Mouse (Mus musculus): ENCODE measurements at regions not wholly inside any gene's neighbourhood (a gene's known extent, or its start where the extent isn't known, plus 50 kb on each side); places are given as distances from the start of the nearest gene placed in this dataset.

DNA sequence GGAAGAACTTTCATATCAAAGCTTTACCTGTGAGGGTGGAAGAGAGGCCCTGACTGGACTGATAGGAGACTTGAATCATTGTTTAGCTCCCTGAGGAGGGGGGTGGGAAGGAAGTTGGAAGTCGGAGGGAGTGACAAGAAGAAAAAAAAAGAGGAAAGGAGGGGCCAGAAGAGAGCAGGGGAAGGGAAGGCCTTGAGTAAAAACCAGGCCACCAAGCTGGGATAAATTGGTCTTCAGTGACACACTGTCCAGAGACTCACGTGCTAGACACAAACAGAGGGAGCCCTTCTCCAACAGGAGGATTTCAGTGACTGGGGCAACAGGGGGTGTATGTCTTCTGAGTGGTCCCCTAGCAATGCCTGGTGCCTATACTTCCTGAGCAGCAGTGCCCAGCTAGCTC lies 172.9 kb downstream of the Dact1 start:
- DNase-seq: no peak

DNA sequence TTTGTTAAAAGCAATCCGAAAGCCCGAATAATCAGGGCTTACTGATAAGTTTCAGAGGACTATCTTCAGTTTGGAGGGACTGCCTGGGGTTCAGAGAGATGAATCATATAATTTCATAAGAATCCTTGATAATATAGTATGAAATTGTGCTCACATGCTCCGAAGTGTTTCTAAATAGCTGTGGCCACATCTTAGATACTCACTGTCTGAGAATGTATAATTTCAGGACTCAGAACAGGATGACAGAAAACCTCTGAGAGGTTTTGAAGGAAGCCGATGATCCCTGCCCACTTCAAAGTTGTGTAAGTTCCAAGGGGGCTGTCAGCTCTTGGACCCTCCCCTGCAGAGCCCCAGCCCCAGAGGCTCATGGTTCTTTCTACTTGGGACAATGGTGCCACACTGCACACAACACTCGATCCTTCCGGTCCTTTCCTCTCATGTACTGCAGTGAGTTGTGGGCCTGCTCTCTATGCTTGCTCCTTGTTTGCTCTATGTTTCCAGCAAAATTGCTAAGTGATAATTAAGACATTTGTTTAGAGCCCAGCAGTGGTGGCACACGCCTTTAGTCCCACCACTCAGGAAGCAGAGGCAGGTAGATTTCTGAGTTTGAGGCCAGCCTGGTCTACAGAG lies 174.0 kb downstream of the Dact1 start:
- no peak for DNase-seq

DNA sequence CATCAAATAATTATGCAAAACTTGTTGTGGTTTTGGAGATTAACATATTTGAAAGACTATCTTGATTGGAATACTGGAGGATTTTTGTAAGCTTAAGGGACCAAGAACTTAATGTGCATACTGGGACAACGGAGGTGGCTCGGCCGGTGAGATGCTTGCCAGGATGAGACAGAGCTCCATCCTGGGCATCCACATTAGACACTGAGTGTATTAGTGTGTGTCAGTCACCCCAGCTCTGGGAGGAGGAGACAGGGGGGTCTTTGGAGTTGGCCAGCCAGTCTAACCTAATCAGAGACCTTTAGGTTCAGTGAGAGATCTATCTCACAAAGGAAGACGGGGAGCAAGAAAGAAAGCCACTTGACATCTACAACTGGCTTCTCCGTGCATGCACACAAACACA lies 174.6 kb downstream of the Dact1 start:
- no peak for DNase-seq

DNA sequence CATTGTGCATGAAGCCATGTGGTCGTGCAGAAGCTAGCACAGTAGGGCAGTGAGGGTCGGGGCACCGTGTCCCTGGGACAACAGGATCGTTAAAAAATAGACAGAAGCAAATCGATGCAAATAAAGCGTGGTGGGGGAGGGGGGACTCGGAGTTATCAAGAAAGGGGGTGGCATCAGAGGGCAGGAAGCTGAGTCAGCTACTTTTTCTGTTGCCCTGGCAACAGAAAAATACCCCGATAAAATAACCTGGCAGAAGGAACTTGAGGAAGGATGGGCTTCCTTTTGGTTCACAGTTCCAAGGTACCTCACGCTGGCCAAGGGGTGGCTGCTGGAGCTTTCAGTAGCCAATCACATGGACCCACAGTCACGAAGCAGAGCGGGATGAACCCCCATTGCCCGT lies 176.4 kb downstream of the Dact1 start:
- DNase-seq: no peak

DNA sequence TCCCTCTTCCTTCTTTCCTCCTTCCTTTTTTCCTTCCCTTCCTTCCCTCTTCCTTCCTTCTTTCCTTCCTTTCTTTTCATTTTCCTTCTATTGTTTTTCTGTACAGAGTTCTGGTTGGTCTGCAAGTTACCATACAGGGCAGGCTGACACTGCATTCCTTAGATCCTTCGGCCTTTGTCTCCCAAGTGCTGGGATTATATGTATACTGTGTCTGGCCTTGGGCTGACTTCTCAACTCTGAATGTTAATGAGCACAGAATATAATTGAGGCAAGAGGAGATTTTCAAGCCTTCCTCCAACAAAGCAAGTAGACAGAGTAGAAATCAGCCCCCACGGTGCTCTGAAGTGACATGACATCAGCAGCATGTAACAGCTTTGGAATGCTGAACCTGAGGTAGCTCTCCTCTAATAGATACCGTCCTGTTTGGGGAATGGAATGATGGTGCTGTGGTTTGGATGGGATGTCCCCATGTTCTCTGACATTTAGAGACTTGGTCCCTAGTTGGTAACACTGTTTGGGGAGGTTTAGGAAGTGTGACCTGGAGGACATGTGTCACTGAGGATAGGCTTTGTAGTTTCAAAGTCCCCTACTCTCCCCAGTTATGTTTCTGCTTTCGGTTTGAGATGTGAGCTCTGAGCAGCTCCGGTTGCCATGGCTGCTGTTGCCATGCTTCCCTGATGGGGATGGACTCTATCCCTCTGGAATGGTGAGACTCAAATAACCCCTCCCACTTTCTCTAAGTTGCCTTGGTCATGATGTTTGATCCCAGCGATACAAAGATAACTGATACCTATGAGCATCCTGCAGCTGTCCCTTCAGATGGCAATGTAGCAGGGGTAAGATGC lies 178.1 kb downstream of the Dact1 start:
- DNase-seq: no peak

DNA sequence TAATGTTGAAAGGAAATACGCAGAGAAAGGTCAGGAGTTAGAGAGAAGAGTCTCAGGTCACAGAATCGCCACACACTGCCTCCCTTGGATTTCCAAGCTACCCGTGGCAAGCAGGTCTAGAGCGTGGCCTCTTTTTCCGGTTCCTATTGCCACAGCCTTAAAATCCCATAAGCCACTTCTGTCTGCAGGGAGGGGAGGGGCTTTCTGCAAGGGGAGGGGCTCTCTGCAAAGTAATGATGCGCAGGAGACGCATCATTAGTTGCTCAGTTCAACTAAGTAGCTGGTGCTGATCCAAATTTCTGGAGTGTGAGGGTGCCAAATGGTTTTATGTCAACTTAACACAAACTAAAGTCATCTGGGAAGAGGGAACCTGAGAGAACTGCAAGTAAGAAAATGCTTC lies 179.6 kb downstream of the Dact1 start:
- no peak for DNase-seq

DNA sequence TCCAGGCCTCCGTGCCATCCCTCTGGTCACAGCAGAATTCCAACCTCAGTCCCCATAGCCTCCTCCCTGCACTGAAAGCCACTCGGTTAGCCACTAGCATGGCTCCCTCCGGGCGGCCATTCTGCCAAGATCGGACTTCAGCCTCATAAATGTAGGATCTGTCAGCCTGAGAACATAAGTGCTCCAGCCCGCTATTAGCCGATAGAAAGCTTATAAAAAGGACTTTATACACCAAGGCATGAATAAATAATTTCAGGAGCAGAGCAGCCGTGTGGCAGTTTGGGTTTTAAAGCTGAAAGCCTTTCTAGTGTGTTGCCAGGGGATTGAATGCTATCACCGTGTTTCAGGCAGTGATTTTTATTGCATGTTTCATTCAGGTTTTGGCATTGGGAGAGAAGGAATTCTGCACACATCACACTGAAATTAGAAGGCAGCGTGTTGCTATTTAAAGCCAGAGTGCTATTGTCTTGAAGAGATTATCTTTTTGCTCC lies 185.2 kb downstream of the Dact1 start:
- DNase-seq: no peak

DNA sequence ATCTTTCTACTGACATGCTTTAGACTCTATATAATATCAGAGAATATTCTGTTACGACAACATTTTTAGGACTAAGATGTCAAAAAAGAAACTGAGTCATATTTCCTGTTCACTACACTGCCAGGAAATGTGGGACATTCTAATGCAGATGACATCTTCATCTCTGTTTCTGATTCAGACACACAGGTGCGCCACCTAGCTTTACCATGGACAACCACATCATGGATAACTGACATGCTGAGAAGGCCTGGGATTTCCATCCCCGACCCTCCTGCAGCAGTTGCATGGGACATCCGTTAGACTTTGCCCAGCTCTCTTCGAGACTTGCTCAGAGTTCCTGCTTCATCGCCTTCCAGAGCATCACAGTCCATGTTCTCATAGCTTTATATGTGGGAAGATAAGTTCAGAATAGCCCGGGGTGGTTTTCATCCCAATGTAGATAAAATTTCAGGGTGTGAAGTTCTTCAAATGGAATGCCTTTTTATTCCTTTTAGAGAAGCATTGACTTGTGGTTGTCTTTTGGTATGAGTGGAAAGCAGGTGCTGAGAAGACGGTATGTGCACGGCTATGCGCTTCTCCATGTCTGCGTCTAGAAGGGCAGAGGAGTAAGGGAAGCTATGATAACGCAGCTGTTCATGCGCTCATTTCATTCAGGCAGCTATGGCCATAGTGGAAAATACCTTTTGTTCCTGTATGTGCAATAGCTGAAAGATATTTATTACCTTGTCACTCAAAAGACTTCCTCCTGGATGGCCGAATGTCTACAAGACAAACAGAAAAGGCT lies 188.8 kb downstream of the Dact1 start:
- DNase-seq: no peak

DNA sequence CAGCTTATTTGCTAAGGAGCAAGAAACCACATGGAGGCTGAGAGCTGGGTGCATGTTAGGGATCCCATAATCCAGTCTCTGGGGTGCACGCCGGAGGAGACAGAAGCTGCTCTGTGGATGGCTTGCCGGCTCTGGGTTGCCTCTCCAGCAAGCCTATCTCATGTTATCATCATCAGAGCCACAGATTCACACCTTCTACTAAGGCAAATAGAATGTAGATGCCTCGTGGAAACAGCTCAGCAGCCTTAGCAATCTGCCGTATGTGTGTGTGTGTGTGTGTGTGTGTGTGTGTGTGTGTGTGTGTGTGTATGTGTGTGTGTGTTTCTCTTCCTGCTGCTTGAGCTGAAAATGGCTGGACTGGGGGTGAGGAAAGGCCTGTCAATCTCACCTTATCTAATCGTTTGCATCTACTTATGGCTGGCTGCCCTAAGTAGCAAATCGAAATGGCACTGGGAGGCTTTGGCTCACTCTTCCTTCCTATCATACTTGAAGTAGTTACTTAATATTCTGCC lies 191.7 kb downstream of the Dact1 start:
- DNase-seq: no peak

DNA sequence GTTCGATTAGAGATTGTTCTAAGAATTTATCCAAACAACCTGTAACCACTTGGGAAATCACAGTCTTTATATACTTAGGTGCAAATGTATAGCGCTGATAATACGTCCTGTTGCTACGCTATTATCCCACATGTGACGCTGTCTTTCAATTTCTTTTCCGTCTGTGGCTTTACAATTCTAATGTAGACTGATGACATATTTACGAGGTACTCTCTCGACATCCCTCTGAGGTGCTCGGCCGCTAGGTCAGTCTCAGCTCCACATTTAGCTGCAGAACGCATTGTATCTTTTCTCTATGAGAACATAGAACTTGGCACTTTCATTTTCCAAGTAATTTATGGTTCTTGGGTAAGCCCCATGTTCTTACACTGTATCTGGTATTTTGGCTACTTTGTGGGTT lies 193.6 kb downstream of the Dact1 start:
- no peak for DNase-seq

DNA sequence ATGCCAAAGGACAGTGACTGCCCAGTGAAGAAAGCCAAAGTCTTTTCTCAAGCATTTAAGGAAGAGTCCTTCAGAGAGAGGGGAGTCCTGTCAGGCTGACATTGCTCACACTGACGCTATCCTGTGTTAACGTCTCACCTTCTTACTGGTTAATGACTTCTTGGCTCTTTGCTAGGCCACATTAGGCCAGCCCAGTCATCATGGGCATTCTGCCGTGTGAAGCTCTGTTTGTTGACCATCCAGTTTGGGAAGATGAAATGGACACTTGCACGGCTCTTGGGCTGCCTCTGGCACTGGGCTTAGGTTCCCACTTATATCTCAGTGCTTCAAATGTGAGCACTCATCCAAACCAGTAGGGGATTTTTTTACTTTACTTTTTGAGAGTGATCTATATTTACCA lies 196.5 kb downstream of the Dact1 start:
- DNase-seq: no peak

DNA sequence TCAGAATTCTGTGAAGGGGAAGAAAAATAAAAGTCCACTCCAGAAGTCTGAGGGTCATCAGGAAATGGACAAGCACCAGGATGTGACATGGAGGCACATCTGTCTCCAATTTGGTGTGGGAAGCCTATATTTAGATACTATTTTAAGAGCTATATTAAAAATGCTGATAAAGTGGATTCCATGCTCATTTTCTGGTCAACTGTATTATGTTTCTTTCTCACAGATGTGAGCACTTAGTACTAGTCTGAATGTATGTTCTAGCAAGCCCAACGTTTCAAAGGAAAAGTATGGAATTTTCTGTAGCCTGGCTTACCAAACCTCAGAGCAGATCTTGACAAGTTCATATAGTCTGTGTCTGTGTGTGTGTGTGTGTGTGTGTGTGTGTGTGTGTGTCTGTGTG lies 197.0 kb downstream of the Dact1 start:
- no peak for DNase-seq

DNA sequence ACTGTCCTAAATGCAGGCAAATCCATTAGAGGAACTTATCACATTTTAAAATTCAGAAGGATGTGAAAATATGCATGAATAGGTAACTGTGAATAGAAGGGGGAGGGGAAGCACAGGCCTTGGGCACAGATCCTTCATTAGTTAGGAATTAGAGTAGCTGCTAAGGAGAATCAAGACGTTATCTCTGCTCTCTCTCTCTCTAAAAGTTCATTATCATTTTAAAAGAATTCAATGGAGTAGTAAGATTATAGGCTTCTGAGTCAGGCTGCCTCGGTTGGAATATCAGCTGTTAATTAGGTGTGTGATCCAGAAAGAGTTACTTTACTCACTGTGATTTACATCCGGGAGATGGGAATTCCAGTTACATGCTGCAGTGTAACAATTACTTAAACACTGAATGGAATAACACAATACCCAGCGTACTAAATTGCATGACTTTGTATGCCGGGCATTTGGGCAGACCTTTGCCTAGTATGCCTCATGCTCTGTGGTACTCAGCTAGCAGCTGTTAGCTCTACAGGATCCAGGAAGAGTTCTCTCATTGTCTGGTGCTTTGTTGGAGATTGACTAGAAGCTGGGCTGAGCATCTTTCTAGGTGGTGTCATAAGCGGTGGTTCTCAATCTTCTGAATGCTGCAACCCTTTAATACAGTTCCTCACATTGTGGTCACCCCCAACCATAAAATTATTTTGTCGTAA lies 203.4 kb downstream of the Dact1 start:
- DNase-seq: no peak

DNA sequence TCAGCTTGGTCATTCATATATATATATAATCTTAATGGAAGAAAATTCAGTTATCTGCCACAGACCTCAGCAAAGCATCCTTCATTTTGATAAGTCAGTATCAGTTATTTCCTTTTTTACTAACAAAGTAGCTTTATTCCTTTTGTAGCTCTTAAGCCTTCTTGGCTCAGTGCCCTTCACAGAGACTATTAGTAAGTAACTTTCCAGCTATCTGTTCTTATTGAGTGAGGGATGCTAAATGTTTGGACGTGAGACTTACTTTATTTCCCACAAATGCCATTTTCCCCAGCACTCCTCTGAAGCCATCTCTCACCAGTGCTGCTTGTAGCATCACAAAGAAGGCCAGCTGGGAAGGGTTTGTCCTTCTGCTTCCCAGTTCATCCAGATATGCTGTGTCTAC lies 209.8 kb downstream of the Dact1 start:
- DNase-seq: no peak

DNA sequence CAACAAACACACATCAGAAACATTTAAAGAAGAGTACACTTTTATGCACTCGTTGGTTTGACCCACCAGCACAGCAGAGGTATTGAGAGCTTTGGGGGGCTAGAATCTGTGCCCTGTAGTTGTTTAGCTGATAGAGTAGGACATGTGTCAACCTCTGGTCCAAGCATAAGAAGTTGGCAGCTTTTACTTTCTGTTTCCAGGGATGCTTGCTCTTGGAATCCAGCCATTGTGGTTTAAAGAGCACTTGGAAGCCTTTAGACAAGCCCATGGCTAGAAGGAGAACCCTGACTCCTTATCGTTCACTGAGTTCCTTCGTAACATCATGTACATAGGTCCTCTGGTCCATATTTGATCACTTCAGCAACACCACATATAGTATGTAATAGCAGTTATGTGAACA lies 212.3 kb downstream of the Dact1 start:
- no peak for DNase-seq

DNA sequence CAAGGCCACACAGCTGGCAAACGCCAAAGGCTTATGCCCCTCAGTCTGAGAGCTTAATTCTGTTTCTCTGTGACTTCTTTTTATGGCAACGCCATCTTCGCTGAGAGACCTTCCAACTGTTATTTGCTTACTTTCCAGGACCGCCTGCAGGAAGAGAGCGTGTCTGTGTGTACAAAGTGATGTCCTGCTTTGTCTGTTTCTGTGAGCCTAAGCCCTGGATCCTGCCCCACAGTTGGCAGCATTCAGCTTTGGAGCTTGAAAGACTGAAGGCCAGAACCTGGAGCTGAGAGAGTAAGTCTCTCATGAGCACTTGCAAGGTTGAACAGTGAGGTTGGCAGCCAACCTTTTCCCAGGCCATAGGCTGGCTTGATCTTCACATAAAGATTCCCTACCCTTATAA lies 212.8 kb downstream of the Dact1 start:
- DNase-seq: no peak

DNA sequence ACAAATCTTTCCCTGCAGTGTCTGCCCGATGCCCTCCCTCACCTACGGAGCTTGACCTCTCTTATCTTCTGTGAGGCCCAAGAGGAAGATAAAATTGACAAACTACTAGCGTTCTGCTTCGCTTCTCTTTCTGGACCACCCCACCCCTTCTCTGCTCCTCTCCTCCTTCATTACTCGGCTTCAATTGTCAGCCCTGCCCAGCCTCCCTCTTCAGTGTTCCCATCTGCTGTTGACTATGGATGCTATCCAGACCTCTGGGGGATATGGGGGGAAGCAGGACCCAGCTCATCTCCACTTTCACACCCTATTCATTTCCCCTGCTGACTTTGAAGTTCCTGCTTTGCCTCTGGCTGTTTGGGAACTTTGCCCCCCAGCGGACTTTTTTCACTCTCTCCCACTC lies 214.5 kb downstream of the Dact1 start:
- peak; percentile 4 for DNase-seq

DNA sequence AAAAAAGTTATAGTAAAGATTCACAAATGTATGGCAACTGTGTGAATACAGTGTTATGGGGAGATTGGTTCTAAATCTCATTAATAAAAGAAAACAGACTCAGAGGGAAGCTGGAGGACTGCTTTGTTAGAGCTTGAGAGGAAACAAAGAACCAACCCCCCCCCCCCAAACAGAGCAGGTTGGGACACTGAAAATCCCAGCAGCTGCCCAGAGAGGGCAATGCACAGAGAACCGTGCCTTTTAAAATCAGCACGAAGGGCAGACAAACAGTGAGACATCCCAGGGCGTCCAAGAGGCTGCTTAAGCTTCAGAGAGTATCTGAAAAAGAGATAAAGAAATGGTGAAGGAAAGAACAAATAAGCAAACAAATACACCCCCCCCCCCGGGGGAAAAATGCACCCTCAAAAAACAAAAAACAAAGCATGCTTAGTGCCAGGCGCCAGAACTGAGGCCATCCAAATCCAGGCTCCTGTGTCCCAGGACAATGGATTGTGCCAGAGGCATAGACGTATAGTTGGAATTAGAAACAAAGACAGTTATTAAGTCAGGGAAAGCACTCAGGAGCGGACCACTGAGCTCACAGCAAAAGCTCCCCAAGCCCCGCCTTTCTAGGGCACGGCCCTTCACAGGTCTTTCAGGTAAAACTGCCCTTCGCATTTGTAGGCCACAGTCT lies 215.7 kb downstream of the Dact1 start:
- DNase-seq: no peak

DNA sequence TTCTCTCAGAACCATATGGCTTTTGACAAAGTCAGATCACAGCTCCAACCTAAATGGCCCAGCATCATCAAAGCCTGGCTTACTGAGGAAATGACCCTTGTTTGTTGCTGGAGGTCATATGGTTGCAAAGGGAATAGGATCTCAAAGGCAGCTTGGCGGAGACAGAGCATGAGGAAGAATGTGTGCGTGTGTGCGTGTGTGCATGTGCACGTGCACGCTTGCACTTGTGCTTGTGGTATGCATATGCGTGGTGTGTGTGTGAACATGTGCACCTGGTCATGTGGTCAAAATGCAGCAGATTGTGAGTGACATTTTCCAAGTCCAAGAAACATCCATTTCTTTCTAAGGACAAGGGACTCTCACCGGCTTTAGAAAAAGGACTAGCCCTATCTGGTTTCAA lies 216.9 kb downstream of the Dact1 start:
- DNase-seq: no peak

DNA sequence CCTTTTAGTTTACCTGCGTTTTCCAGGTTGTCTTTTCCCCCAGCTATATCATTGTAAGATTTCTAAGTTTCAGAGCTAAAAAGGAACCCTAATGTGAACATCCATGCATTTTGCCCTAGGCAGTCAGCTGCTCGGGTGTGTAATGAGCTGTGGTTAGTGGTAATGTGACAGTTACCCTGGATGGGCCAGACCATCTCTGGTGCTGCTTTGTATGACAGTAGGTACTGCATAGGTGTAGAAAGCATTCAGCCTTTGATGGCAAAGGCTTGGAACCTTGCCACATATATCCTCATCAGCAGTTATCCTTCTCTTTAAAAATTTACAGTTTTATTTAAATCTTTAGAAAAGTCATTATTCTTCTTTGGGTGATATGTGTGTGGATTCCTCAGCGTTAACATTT lies 222.5 kb downstream of the Dact1 start:
- no peak for DNase-seq

DNA sequence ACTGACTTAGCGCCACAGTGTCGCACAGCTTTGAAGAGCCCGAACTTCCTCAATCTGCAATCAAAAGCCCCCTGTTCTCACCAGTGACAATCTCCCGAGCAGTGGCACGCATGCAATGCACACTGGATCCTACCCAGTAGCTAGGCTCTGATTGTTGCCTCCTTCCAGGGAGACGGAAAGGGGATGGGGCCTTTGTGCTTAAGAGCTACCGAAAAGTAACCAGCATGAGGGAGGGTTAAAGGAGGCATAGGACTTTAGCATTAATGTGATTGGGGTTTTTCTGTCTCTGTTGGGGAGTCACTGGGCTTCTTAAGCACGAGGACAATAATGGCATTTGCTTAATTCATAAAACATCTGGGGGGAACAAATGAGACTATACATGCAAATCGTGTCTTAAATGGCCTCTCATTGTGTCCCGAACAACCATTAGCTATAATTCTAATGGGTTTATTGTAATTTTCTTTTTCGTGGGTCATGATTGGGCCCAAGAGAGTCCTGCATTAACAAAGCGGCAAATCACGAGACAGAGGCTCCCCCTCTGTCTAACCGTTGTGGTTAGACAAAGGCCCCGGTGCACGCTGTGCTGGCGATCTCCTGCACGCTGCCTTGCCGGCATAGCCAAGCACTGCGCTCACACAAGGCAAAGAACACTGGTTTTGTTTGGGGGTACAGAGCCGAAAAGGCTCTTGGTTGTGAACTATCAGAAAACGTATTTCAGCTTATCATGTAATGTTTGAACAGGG lies 223.2 kb downstream of the Dact1 start:
- no peak for DNase-seq

DNA sequence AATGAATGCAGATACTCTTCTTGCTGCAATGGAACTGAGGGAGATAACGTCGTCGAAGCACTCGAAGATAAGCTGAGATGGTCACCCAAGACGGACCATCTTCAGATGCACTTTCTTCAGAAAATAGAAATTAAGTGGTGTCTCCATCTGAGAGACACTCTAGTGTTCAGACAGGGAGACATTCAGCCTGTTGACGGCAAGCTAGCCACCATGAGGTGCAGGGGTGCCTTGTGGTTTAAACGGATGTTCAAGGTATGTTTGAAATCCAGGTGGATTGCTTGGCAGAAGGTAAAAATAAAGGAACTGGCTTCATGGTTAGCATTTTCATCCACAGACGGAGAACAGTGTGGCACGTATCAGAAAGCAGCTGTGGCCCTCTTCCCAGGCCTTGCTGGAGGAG lies 224.0 kb downstream of the Dact1 start:
- no peak for DNase-seq

Data from liver (tissue).